Comparison of ENCODE assay signal across 8 mouse cellular contexts in the genomic region with DNA sequence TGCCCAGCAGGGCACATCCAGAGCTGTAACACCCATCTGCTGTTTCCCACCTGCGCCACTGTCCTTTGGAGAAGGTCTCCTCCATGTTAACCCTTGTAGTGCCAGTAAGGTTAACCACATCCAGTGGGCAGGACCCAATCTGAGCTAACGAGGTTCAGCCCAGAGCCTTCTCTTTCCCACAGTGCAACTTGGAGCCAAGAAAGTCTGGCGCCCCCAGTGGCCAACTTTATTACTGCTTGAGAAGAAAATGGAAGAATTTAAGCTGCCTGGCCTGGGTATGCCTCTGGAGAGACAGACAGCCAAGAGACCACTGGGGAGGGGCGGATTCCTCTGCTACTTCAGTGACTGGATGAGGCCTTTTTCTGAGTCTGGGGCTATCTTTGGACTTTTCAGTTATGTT.
DNase-seq lines count a peak whose midpoint lies in the region; ATAC-seq lines count a peak whose summit lies in the region.

No protein-coding gene starts in this region.

- peak; percentile 73 for DNase-seq in midbrain, embryonic 10.5 days (ENCODE audit: low spot score)
- DNase-seq in R1 (ENCODE audit: low read depth, low spot score) = peak; percentile 88
- peak; percentile 79 to 86 for DNase-seq in cerebellum, postnatal 14 days
- peak; percentile 65 for DNase-seq in left cerebral cortex, postnatal 4 days
- peak; percentile 79 for DNase-seq in naive thymus-derived CD4-positive, alpha-beta T cell, adult 2 months (ENCODE audit: low read depth)
- peak; percentile 13 to 71 for DNase-seq in thymus, postnatal 10 days (ENCODE audit: low spot score in 2 of 2)

- WGBS in midbrain, embryonic 10.5 days = 37% methylated on average over 4 of the region's 4 CpGs
- 32% methylated on average over 4 of the region's 4 CpGs for WGBS in midbrain, embryonic 13.5 days

- H3K4me1 ChIP-seq in midbrain, embryonic 10.5 days = peaks cover 21% of the 10 kb centered on the region
- H3K4me1 ChIP-seq in midbrain, embryonic 13.5 days (replicated peaks) = no peaks in the 10 kb centered on the region

- ATAC-seq in midbrain, embryonic 13.5 days = no peak
- peak; percentile 74 for ATAC-seq in granulocyte monocyte progenitor cell, adult 5-6 weeks (replicated peaks; ENCODE audit: poor library complexity, severe bottlenecking)

- no peaks in the 10 kb centered on the region for H3K9me3 ChIP-seq in midbrain, embryonic 10.5 days (replicated peaks)
- no peaks in the 10 kb centered on the region for H3K9me3 ChIP-seq in midbrain, embryonic 13.5 days

- H3K27me3 ChIP-seq in midbrain, embryonic 10.5 days (ENCODE audit: low read depth, poor library complexity, severe bottlenecking) = no peaks in the 10 kb centered on the region
- no peaks in the 10 kb centered on the region for H3K27me3 ChIP-seq in midbrain, embryonic 13.5 days

- H3K27ac ChIP-seq in midbrain, embryonic 10.5 days (replicated peaks) = no peak overlapping the region
- H3K27ac ChIP-seq in midbrain, embryonic 13.5 days = no peak overlapping the region

- intact Hi-C loops in left cerebral cortex, postnatal 4 days (cut with DNase I) = no loop called here

- no peak overlapping the region for H3K4me2 ChIP-seq in midbrain, embryonic 13.5 days (replicated peaks)

- no peaks in the 10 kb centered on the region for H3K36me3 ChIP-seq in midbrain, embryonic 10.5 days
- H3K36me3 ChIP-seq in midbrain, embryonic 13.5 days = no peaks in the 10 kb centered on the region

- no peak overlapping the region for H3K4me3 ChIP-seq in midbrain, embryonic 10.5 days
- no peak overlapping the region for H3K4me3 ChIP-seq in midbrain, embryonic 13.5 days (replicated peaks)

- no peak overlapping the region for H3K9ac ChIP-seq in midbrain, embryonic 13.5 days (replicated peaks)
